Mouse (Mus musculus): Measurements from ENCODE around the gene Crim1.

DNA sequence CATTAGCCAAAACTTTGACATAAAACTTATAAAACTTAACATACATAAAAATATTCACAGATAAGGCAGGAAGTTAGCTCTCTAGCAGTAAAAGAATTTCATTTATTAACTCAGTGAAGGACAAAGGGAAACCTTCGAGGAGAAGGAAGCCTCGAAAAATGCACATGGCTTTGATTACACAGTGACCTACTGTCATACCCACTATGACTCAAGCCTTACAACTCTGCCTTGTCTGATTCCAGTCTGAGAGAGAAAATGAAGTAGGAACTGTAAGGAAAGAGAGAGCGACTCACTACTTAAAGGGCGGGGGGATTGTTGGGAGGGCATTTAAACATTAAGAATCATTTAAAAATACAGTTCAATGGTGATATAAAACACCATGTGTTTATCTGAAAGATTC, 203.2 kb downstream of the Crim1 start:
- TF ChIP-seq CTCF (IDR thresholded peaks at IDR 0.05; ENCODE audit: control insufficient read depth, insufficient read depth, insufficient read length), result no peak
- no peak for TF ChIP-seq USF1 (IDR thresholded peaks at IDR 0.05; ENCODE audit: low read depth)
- no peak for TF ChIP-seq MYOD1 (IDR thresholded peaks at IDR 0.05; ENCODE audit: control insufficient read depth, insufficient read length, low read depth)
- TF ChIP-seq MAX (IDR thresholded peaks at IDR 0.05), result peak; percentile 86

All from C2C12 (cell line).